Mouse (Mus musculus) CD4-positive, CD25-positive, alpha-beta regulatory T cell, adult 2 months (primary cell): ENCODE data around the gene Tmem168.

Experiments used
- DNase-seq: peaks from one replicate; pipeline ENCODE4 v3.0.0-alpha.2; 2012; ENCODE audit warnings: low read depth, low spot score

The Tmem168 gene

DNA sequence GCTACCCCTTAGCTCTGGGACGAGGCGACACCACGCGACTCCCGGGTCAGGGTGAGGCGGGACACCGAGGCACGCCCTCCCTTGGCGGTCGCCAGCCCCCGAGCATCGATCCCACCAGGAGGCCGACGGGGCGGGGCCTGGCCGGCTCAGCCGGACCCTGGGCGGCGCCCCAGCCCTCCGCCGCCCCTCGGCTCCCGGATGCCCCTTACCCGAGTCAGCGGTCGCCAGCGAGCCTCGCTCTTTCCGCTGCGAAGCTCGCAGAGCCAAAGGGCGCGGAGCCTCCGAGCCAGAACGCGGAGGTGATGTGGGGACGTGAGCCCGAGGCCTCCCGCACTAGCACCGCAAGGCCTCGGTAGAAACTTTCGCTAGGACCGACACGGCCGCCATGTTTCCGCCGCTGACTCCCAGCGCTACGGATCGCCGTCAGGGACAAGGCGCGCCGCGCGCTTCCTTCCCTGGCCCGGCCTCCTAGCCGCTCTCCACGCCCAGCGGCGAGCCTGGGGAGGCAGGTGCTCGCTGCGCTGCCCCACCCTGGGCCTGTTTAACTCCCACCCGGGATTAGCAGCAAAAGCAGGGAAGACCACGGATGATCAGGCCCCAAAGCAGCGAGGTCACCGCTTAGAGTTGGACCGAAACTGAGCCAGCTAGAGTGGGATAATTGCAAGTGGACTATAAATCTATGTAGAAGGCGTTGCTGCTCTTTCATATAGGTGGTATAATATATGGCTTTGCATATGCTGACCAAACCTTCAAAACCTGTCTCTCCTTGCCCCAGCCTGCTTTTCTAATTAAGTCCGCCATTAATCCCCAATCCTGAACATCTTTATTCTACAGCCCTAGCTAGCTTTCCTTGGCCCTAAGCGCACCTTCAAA is at the start of gene Tmem168:
Gene Tmem168 (minus strand): TSS at position 480 of the 873 bp plus-strand sequence.
- DNase-seq = peak; percentile 94

DNA sequence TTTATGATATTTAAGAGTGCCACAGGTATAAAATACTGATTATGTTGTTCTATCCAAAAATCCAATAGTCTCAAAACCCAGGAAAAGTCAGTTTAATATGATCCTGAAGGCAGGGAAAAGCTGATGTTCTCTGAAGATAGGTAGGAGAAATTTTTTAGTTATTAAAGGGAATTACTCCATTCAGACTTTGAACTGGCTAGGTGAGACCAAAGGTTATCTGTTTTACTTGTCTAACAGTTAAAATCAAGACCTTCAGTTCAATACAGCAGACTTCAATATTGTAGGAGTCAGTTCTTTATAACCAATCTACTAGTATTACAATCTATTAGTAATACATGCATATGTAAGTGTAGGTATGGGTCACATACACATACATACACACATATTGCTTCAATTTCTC is 46.2 kb upstream of the Tmem168 start:
- no peak for DNase-seq

DNA sequence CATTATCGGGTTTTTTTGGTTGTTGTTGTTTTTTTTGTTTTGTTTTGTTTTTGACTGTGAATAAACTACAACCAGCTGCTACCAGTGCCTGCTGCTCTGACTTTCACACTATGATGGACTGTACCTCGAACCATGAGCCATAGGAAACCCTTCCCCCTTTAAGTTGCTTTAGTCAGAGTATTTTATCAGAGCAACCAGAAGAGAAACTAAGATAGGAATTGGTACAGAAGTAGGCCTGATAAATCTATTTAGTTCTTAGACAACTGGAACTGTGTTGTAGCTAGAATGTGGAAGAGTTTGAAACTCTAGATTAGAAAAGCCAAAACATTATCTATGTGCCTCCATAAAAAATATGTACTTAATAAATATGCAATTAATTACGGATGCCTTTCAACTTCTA is 44.4 kb upstream of the Tmem168 start:
- no peak for DNase-seq

- peak; percentile 30 for DNase-seq
Observed at GRCm38 (mm10) chr6:13650854-13651253, 43.0 kb upstream of the Tmem168 start.

DNA sequence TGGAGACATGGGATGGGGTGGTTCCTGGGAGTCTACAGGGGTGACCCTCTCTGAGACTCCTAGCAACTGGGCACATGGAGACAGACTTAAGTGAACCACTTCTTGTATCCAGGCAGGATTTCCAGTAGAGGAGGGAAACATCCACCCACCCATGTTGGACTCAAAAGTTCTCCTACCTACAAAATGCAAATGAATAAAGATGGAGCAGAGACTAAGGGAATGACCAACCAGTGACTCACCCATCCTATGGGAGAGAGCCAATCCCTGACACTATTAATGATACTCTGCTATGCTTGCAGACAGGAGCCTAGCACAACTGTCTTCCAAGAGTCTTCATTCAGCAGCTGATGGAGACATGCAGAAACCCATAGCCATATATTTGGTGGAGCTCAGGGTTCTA is 40.4 kb upstream of the Tmem168 start:
- DNase-seq = no peak

DNA sequence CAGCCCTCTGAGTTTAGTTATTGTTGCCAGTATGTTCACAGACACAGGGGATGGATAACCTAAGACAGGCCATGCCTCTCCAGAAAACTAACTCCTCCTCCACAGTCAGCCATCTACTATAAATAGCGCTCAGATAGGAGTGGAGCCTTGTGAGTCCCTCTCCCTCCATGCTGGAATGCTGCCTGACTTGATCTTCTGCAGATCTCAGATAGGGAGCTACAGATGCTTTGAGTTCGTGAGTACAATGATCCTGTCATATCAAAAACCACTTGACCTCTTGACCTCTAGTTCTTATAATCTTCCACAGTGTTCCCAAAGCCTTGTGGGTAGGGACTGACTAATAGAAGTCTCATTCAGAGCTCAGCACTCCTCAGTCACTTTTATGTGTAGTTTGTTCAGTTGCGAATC is 28.7 kb upstream of the Tmem168 start:
- no peak for DNase-seq

DNA sequence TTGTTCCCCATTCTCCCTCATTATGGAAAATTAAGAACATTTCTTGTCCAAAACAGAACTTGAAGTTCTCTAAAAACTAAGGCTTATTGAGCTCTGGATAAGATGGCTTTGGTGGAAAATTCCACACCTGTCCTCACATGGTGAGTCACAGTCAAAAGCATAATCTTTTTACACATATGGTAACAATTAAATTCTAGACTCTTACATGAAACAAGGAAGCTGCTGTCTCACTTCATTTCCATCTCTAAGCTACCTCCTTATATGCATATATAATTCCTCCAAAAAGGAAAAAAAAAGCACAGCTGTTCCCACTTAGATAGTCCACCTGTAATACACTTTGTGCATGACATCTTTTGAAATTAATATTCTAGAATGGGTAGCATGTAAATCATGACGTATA is 24.7 kb upstream of the Tmem168 start:
- no peak for DNase-seq

DNA sequence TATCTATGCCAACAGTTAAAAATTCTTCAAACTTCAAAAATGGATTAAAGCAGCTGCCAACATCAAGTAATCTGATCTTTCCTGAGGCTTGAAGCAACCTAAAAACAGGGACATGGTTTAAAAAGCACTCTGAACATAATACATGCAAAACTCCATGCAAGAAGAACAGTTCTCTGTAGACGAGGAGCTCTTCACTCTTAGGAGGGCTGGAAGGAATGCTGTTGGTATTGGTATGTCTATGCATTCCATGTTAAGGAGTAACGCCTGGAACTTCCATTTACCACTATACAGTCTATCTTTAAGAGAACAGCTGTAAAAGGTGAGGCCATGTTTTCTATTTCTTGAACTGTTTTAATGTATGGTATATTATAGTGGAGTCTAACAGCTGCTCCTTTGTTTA is 22.7 kb upstream of the Tmem168 start:
- DNase-seq = no peak

GRCm38 (mm10) chr6:13619618-13620017 is 11.7 kb upstream of the Tmem168 start:
- no peak for DNase-seq

DNA sequence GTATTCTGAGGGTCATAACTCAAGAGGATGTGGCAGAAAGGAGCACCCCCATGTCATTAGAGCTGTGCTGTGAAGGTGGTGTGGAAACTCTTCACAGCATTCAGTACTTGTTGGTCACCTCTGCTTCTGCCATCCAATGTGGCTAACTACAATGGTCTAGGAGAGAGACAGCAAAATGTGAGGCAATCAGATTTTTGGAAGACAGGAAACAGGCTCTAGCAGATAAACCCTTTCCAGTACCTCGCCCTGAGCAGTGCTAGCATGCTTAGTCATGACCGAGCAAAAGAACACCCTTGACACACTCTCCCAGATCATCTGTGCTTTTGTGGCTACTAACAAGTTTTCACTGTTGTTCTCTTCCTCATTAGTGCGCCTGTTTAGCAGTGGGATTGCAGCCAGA is 9.2 kb upstream of the Tmem168 start:
- no peak for DNase-seq

GRCm38 (mm10) chr6:13614568-13614967 is 6.7 kb upstream of the Tmem168 start:
- DNase-seq = no peak

GRCm38 (mm10) chr6:13613671-13614070 is 5.8 kb upstream of the Tmem168 start:
- no peak for DNase-seq

DNA sequence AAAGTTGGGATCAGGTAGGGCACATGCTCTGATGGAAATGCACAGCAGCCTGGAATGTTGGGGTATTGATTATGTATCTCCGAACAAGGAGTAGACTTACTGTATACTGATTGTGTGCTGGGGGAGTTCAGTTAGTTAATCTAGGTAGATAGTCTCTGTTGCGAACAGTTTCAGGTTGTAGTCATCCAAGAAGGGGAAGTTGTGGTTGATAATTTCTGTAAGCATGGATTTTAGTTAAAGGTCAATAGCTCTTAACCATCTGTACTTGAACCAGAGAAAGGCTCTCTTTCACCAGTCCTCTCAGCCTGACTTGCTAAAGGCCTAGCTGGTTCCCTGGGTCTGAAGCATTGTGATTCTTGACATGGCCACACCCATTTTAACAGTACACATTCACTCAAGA is 3.0 kb upstream of the Tmem168 start:
- no peak for DNase-seq

DNA sequence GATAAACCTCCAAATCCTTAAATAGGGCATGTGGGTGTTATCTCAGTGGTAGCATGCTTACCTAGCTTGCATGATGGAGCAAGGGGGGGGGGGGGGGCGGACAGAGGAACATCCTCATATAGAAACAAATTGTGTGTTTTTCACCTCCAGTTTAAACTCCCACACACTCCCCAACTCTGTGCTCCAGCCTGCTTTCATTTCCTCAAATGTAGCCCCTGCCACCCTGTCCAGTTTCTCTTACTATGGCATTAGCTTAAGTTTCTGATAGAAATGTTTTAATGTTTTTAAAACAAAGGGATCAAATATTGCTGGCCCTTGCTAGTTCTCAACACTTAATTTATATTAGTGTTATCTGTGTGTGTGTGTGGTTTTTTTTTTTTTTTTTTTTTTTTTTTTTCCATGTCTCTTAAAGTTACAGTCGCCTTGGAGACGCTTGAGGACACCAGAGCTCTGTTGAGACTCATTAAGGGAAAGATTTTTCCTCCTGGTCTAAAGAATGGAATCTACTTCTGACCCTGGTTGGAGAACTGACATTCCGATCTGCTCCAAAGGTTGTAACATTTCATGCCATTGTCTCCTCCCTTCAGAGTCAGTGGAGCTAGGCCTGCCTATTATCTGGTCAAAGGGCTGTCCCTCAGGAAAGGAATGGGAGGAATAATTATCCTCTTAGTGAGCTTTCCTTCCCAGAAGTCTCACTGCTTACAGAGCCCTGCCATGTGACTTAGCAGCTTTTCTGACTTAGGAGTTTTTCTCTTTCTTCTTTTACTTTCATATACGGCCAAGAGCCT is 1.6 kb upstream of the Tmem168 start:
- no peak for DNase-seq

- no peak for DNase-seq
Observed at GRCm38 (mm10) chr6:13606921-13607620, 829 bp downstream of the Tmem168 start.

DNA sequence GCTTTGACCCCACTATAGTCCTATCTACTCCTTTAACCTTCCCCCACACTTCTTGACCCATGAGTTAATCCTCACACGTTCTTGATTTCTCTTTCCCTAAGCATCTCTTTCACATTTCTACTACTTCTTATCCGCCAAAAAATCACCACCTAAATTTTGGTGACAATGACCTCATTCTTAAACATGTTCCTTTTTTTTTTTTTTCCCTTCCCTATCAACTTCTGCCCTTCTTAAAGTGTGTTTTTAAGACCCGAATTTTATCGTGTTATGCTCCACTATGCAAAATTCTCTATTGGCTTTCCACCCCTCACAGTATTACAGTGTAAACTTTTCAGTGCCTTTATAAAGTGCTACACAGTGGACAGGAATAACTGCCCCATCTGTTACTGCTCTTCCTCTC is 1.5 kb downstream of the Tmem168 start:
- DNase-seq = no peak

GRCm38 (mm10) chr6:13603134-13603533 is 4.8 kb downstream of the Tmem168 start:
- no peak for DNase-seq

GRCm38 (mm10) chr6:13601587-13601986 is 6.3 kb downstream of the Tmem168 start:
- peak; percentile 15 for DNase-seq

DNA sequence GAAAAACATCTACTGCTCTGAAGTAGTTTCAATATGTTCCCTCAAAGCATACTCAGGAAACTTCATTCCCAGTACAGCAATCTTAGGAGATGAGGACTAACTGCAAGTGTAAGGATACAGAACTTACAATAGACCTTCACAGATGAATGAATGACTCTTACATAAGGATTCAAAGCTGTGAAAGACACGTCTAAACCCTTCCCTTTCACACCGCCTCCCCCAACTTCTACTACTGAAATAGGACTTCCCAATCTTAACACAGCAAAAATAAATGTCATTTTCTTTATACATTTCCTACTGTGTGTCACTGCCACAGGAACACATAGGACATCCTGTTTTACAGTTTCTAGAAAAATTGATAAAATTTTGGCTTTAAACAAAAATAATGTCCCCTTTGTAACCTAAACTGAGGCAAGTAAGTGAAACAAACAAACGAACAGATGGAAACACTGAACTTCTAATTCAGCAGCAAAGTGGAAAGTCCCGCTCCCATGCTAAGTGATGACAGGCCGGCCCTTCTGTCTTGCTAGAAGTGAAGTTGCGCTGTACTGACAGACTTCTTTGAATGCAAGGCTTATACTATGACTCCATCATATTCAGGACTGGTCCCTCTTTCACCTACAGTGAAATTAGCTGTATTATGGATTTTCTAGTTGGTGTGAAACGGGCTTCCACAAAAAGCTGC is 9.5 kb downstream of the Tmem168 start:
- peak; percentile 24 for DNase-seq

DNA sequence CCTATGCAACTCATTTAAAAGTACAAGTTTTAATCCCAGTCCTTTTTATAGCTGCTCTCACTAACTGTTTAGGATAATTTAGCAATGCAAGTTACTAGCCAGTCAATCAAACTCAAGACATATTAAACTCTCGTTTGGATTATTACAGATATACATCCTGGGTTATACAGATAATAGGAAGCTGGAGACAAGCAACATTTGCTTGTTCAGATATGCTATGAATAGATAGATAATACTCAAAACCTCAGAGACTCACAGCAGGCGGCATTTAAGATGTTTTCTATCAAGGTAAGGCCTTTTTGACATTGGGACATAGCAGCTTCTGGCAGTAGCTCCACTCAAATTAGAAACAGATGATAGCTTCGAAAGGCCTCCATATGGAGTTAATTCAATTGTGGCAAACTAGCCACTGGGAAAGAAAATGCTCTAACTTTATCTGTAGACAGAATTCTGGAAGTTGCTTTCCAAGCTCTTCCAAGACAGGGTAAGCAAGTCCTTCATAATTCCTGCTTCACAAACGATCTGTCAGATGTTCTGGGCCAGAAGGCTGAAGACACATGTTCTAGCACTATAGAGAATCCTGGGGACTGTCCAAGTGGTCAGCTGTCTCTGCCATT is 15.1 kb downstream of the Tmem168 start:
- no peak for DNase-seq

- no peak for DNase-seq
Observed at GRCm38 (mm10) chr6:13586560-13586959, 21.3 kb downstream of the Tmem168 start.
